Mouse (Mus musculus): Measurements from ENCODE around the gene Ofd1. TPM values are rescaled to one million over a fixed set of nuclear protein-coding genes. Genes with fewer than 3 reads are reported as not detected.

The Ofd1 gene
- 5.6 TPM in 2 replicates for polyA plus RNA-seq (2015; fragmentation: Nextera tagmentation; extraction: Ambion mirVana)

DNA sequence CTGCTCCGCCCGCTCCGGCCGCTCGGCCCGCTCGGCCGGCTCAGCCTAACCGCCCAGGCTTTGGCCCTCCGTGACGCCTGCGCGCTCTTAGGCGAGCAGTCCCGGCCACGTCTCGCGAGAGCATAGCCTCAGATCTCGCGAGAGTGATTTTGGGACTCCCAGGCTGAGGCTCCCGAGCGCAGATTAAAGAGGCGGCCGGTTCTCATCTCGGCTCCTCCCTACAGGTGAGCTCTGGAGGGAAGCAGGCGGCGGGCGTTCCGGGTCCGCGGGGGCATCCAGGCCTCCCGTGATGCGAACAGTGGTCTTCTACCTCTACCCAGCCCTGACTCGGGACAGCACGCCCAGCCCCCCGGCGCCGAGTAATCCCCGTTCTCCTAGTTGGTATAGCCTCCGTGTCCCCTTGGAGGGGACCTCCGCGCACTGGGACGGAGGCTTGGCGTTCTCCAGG lies at the start of gene Ofd1:
Gene Ofd1 (minus strand): TSS at position 89 of the 448 bp plus-strand sequence.
- peaks cover 12% of the 10 kb centered on the region for H3K27me3 ChIP-seq (ENCODE audit: control insufficient read depth, insufficient read depth, low read length)
- H3K36me3 ChIP-seq (ENCODE audit: control insufficient read depth, insufficient read depth, low read length): no peaks in the 10 kb centered on the region
- H3K4me1 ChIP-seq (ENCODE audit: control insufficient read depth, insufficient read depth, low read length): no peaks in the 10 kb centered on the region; the same call in 1 of the 2 replicates
- WGBS: 16% methylated on average over 44 of the region's 44 CpGs
- peak; percentile 96 for ATAC-seq (ENCODE audit: insufficient read depth, low FRiP score)
- H3K9ac ChIP-seq (ENCODE audit: low read length): peak within 1 kb of the TSS; percentile 87
- peak within 1 kb of the TSS; percentile 76 for H3K27ac ChIP-seq (ENCODE audit: low read length)
- no peaks in the 10 kb centered on the region for H3K9me3 ChIP-seq (replicated peaks; ENCODE audit: control insufficient read depth, low read length)
- peak within 1 kb of the TSS; percentile 65 for H3K4me3 ChIP-seq (replicated peaks; ENCODE audit: low read length)
- H3K4me2 ChIP-seq (ENCODE audit: low read depth, low read length): peak within 1 kb of the TSS; percentile 61

DNA sequence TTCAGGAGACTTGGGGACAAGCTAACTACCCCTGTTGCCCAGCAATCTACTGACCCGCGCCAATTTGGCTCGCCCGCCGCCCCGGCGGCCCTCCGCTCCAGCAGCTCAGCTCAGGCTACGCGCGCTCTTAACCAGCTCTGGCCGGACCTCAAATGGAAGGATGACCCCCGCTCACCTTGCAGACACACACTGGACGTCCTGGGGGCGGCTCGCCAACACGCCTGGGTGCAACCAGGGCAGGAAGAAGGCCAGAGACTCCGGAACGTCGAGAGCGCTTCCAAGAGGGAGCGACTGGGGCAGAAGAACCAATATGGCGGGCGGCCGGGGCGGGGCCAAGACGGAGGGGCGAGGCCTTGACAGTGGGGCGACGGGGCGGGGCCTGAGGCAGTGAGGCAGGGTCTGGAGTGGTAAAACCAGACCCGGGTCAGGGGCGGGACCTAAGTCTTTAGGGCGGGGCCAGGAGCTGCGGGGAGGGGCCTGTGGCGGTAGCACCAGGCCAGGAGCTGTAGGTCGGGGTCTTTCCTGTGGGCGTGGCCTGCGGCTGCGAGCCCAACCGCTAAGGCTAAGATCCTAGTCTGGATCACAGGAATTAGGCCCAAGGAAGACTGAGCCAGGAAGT lies 39.0 kb upstream of the Ofd1 start, which contains the start of gene Rab9:
Gene Rab9 (minus strand): TSS at position 503 of the 619 bp plus-strand sequence.
- peak within 1 kb of the TSS; percentile 56 for H3K4me3 ChIP-seq (replicated peaks; ENCODE audit: low read length)
- H3K27ac ChIP-seq (ENCODE audit: low read length): peak within 1 kb of the TSS; percentile 86
- peak; percentile 98 for ATAC-seq (ENCODE audit: insufficient read depth, low FRiP score)
- no peaks in the 10 kb centered on the region for H3K4me1 ChIP-seq (ENCODE audit: control insufficient read depth, insufficient read depth, low read length)
- H3K36me3 ChIP-seq (ENCODE audit: control insufficient read depth, insufficient read depth, low read length): no peaks in the 10 kb centered on the region
- 12% methylated on average over 35 of the region's 41 CpGs for WGBS
- H3K27me3 ChIP-seq (ENCODE audit: control insufficient read depth, insufficient read depth, low read length): 0 out of 2 replicates have a peak, but pooled peaks cover 4% of the 10 kb centered on the region
- H3K9ac ChIP-seq (ENCODE audit: low read length): peak within 1 kb of the TSS; percentile 83
- peak within 1 kb of the TSS; percentile 61 for H3K4me2 ChIP-seq (ENCODE audit: low read depth, low read length)
- no peaks in the 10 kb centered on the region for H3K9me3 ChIP-seq (replicated peaks; ENCODE audit: control insufficient read depth, low read length)

DNA sequence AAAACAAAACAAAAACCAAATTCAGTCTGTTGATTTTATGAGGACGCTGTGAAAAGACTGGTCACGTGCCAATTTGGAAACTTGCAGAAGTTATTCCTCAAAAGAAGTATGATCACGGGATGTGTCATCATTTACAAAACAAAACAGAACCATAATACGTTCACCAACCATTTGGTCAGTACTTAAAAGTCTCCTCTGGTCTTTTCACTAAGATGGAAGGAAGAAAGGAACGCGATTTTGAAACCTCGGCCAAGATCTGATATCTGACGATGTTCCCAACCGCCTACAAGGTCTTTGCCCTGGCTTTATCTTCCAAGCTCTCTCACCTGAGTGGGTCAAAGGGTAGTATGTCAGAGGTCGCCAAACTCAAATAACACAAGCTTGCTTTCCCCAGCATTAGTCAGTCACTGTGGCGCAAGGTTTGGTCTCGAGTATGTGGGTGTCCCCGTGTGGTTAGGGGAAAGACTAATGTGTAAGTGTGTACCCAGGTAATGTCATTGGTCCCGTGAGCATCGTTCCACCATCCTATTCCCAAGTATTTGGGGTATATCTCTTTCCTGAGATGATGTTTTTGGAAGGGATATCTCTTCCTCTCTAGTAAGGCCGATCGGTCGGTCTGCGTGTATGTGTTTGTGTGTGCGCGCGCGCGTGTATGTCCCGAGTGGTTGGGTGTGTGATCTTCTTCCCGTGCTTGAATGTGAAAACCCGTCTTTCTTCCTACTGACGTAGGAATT lies 38.3 kb upstream of the Ofd1 start:
- WGBS: 17% methylated on average over 28 of the region's 28 CpGs

DNA sequence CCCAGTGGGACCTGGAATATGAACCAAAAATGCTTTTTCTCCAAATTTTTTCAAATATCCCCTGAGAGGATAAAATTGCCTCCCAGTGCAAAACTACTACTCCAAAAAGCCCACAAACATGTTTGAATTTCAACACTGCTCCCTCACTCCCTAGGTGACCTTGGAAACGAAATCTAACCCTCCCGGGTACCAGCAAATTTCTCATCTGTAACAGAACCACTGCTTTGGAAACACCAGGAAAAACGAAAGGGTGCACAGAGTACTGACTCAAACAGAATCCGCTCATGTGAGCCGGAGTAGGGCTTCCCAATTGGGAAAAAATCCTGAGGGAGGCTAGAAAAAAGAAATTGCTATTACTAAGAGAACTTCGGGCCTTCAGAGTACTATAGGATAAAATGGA lies 36.9 kb upstream of the Ofd1 start:
- H3K27me3 ChIP-seq (ENCODE audit: control insufficient read depth, insufficient read depth, low read length): no peaks in the 10 kb centered on the region
- no peaks in the 10 kb centered on the region for H3K9me3 ChIP-seq (replicated peaks; ENCODE audit: control insufficient read depth, low read length)
- no peaks in the 10 kb centered on the region for H3K36me3 ChIP-seq (ENCODE audit: control insufficient read depth, insufficient read depth, low read length)
- ATAC-seq (ENCODE audit: insufficient read depth, low FRiP score): no peak
- no peak overlapping the region for H3K27ac ChIP-seq (ENCODE audit: low read length)
- H3K9ac ChIP-seq (ENCODE audit: low read length): no peak overlapping the region
- H3K4me2 ChIP-seq (ENCODE audit: low read depth, low read length): peak overlapping the region; percentile 61
- no peaks in the 10 kb centered on the region for H3K4me1 ChIP-seq (ENCODE audit: control insufficient read depth, insufficient read depth, low read length)
- WGBS: 55% methylated on average over 6 of the region's 6 CpGs
- H3K4me3 ChIP-seq (replicated peaks; ENCODE audit: low read length): peak overlapping the region; percentile 56

More for the DNA sequence above, 38.3 kb upstream of the Ofd1 start:
- no peak for ATAC-seq (ENCODE audit: insufficient read depth, low FRiP score)
- peak overlapping the region; percentile 56 for H3K4me3 ChIP-seq (replicated peaks; ENCODE audit: low read length)
- H3K9me3 ChIP-seq (replicated peaks; ENCODE audit: control insufficient read depth, low read length): no peaks in the 10 kb centered on the region
- H3K27ac ChIP-seq (ENCODE audit: low read length): peak overlapping the region; percentile 86
- H3K4me2 ChIP-seq (ENCODE audit: low read depth, low read length): peak overlapping the region; percentile 61
- no peaks in the 10 kb centered on the region for H3K36me3 ChIP-seq (ENCODE audit: control insufficient read depth, insufficient read depth, low read length)
- no peaks in the 10 kb centered on the region for H3K4me1 ChIP-seq (ENCODE audit: control insufficient read depth, insufficient read depth, low read length)
- H3K27me3 ChIP-seq (ENCODE audit: control insufficient read depth, insufficient read depth, low read length): 0 out of 2 replicates have a peak, but pooled peaks cover 2% of the 10 kb centered on the region
- peak overlapping the region; percentile 83 for H3K9ac ChIP-seq (ENCODE audit: low read length)

DNA sequence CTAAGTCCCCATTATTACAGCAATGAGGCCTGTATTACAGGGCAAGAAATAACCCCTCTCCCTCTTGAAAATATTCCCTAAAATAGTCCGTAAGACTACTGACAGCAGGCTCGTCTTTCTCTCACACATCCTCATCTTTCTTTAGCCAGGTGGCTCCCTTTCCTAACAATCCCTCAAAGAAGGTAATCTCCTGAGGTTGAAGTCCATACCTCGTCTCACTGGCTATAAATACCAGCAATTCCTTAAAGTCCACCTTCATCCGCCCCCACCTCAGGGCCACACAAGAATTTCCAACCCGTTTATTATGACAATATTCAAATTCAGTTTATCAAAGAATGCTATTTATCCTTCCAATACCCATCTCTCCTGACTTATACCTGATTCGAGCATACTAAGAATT lies 32.1 kb upstream of the Ofd1 start:
- Histone ChIP-seq H3K4me1 (ENCODE audit: control insufficient read depth, insufficient read depth, low read length) (no peaks in the 10 kb centered on the region), H3K9ac (ENCODE audit: low read length) (no peak overlapping the region), H3K9me3 (replicated peaks; ENCODE audit: control insufficient read depth, low read length) (no peaks in the 10 kb centered on the region), H3K27ac (ENCODE audit: low read length) (no peak overlapping the region), H3K4me3 (replicated peaks; ENCODE audit: low read length) (no peak overlapping the region), H3K27me3 (ENCODE audit: control insufficient read depth, insufficient read depth, low read length) (no peaks in the 10 kb centered on the region), H3K36me3 (ENCODE audit: control insufficient read depth, insufficient read depth, low read length) (no peaks in the 10 kb centered on the region), H3K4me2 (ENCODE audit: low read depth, low read length) (no peak overlapping the region)
- 72% methylated on average over 6 of the region's 6 CpGs for WGBS
- ATAC-seq (ENCODE audit: insufficient read depth, low FRiP score): no peak

DNA sequence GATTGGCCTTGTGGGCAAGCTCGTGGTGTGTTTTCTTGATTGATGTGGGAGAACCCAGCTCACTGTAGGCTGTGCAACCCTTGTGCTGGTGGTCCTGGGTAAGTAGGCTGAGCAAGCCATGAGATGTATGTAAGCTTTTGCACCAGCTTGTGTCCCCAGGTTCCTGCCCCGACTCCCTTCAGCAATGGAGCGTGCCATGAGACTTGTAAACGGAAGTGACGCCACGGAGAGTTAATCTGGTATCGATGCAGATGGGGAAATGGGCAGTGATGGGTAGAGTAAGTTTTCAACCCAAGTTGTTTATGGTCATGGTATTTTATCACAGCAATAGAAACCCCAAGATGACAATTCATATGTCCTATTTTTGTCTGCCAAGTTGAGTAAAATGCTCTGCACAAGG lies 27.8 kb upstream of the Ofd1 start:
- no peak overlapping the region for H3K4me3 ChIP-seq (replicated peaks; ENCODE audit: low read length)
- H3K9ac ChIP-seq (ENCODE audit: low read length): no peak overlapping the region
- no peaks in the 10 kb centered on the region for H3K4me1 ChIP-seq (ENCODE audit: control insufficient read depth, insufficient read depth, low read length)
- H3K27me3 ChIP-seq (ENCODE audit: control insufficient read depth, insufficient read depth, low read length): no peaks in the 10 kb centered on the region
- ATAC-seq (ENCODE audit: insufficient read depth, low FRiP score): no peak
- no peak overlapping the region for H3K27ac ChIP-seq (ENCODE audit: low read length)
- H3K9me3 ChIP-seq (replicated peaks; ENCODE audit: control insufficient read depth, low read length): no peaks in the 10 kb centered on the region
- no peak overlapping the region for H3K4me2 ChIP-seq (ENCODE audit: low read depth, low read length)
- no peaks in the 10 kb centered on the region for H3K36me3 ChIP-seq (ENCODE audit: control insufficient read depth, insufficient read depth, low read length)
- 95% methylated on average over 7 of the region's 7 CpGs for WGBS

DNA sequence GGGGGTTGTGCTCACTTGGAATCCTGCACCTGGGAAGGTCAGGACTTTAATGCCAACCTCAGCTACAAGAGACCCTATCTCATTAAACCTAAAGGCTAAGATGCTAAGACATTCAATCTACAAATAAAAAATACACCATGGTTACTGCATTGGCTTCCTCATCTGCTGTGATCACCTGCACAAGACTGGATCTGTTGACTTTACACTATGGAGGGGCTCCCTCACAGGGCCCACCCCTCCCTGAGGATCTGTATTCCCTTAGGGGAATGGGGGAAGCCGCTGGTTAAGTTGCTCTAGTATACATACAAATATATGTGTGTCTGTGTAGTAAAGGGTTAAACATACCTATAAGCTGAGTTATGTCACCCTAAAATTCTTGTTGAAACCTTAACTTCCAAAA lies 15.0 kb upstream of the Ofd1 start:
- WGBS: 100% methylated on average over 1 of the region's 1 CpGs
- no peaks in the 10 kb centered on the region for H3K36me3 ChIP-seq (ENCODE audit: control insufficient read depth, insufficient read depth, low read length)
- H3K27me3 ChIP-seq (ENCODE audit: control insufficient read depth, insufficient read depth, low read length): no peaks in the 10 kb centered on the region
- no peaks in the 10 kb centered on the region for H3K4me1 ChIP-seq (ENCODE audit: control insufficient read depth, insufficient read depth, low read length)
- no peak overlapping the region for H3K9ac ChIP-seq (ENCODE audit: low read length)
- H3K27ac ChIP-seq (ENCODE audit: low read length): no peak overlapping the region
- H3K9me3 ChIP-seq (replicated peaks; ENCODE audit: control insufficient read depth, low read length): no peaks in the 10 kb centered on the region
- H3K4me2 ChIP-seq (ENCODE audit: low read depth, low read length): no peak overlapping the region
- ATAC-seq (ENCODE audit: insufficient read depth, low FRiP score): no peak
- H3K4me3 ChIP-seq (replicated peaks; ENCODE audit: low read length): no peak overlapping the region

DNA sequence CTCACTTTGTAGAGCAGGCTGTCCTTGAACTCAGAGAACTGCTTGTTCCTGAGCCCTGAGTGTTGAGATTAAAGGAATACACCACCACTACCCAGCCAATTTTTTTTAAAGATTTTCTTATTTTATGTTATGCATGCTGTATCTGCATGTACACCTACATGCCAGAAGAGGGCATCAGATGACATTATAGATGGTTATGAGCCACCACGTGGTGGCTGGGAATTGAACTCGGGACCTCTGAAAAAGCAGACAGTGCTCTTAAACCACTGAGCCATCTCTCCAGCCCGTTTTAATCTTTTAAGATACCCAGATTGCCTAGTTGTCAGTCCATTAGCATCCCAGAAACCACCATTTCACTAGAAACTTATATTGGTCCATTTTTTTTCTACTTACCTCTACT lies 13.8 kb upstream of the Ofd1 start:
- no peak overlapping the region for H3K4me2 ChIP-seq (ENCODE audit: low read depth, low read length)
- no peak overlapping the region for H3K4me3 ChIP-seq (replicated peaks; ENCODE audit: low read length)
- no peaks in the 10 kb centered on the region for H3K4me1 ChIP-seq (ENCODE audit: control insufficient read depth, insufficient read depth, low read length)
- 74% methylated on average over 3 of the region's 3 CpGs for WGBS
- no peaks in the 10 kb centered on the region for H3K27me3 ChIP-seq (ENCODE audit: control insufficient read depth, insufficient read depth, low read length)
- no peaks in the 10 kb centered on the region for H3K36me3 ChIP-seq (ENCODE audit: control insufficient read depth, insufficient read depth, low read length)
- H3K27ac ChIP-seq (ENCODE audit: low read length): no peak overlapping the region
- ATAC-seq (ENCODE audit: insufficient read depth, low FRiP score): no peak
- H3K9ac ChIP-seq (ENCODE audit: low read length): no peak overlapping the region
- no peaks in the 10 kb centered on the region for H3K9me3 ChIP-seq (replicated peaks; ENCODE audit: control insufficient read depth, low read length)

DNA sequence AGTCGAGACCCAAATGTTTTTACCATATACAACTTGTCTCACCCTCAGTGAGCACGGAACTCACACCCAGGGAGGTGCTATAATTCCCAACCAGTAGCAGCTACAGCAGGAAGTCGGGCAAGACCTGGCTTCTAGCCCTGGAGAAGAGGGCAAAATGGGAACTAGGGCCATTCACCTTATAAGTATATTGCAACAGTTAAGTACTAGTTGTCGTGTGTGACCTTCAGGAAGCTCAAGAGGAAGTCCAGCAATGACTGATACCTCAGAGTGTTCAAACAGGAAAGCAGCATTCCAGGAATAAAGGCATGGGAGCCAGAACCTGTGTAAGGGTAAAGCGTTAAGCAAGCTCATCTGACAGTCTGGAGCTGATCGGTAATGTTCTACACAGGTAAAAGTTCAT lies 13.0 kb upstream of the Ofd1 start:
- no peaks in the 10 kb centered on the region for H3K4me1 ChIP-seq (ENCODE audit: control insufficient read depth, insufficient read depth, low read length)
- no peak for ATAC-seq (ENCODE audit: insufficient read depth, low FRiP score)
- no peak overlapping the region for H3K4me2 ChIP-seq (ENCODE audit: low read depth, low read length)
- H3K27ac ChIP-seq (ENCODE audit: low read length): no peak overlapping the region; the same call in 1 of the 2 replicates
- no peaks in the 10 kb centered on the region for H3K27me3 ChIP-seq (ENCODE audit: control insufficient read depth, insufficient read depth, low read length)
- no peak overlapping the region for H3K9ac ChIP-seq (ENCODE audit: low read length)
- 83% methylated on average over 6 of the region's 6 CpGs for WGBS
- no peak overlapping the region for H3K4me3 ChIP-seq (replicated peaks; ENCODE audit: low read length)
- H3K36me3 ChIP-seq (ENCODE audit: control insufficient read depth, insufficient read depth, low read length): no peaks in the 10 kb centered on the region
- no peaks in the 10 kb centered on the region for H3K9me3 ChIP-seq (replicated peaks; ENCODE audit: control insufficient read depth, low read length)

Data from stomach, embryonic 16.5 days (tissue).